Mouse (Mus musculus) embryonic facial prominence, embryonic 14.5 days (tissue): ENCODE data around the gene Atxn1. TPM values are rescaled to one million over a fixed set of nuclear protein-coding genes. Genes with fewer than 3 reads are reported as not detected.
A peak's percentile ranks its signal among the peaks of the same experiment; 100 is the strongest.

Experiments
- ATAC-seq: fragments of 200-750 bp; cut with Nextera tagmentation; 2 replicates; pipeline ENCODE4 v1.8.0; 2017; ENCODE audit warnings: low read depth, moderate number of reproducible peaks, moderate TSS enrichment
- DNase-seq: peaks from one replicate; pipeline ENCODE4 v3.0.0-alpha.2; 2015; ENCODE audit warnings: low spot score
- H3K27ac ChIP-seq: fragments of 300-500 bp; sonication (generic); replicated peaks from 2 replicates; pipeline ENCODE4 v1.5.1; 2014; ENCODE audit warnings: low read depth, mild to moderate bottlenecking, low read length, moderate library complexity
- H3K27me3 ChIP-seq: fragments of 300-500 bp; sonication (generic); replicated peaks from 2 replicates; pipeline ENCODE4 v1.6.1; 2014; ENCODE audit warnings: low read length; ENCODE audit not compliant: control insufficient read depth, insufficient read depth
- H3K36me3 ChIP-seq: fragments of 300-500 bp; sonication (generic); 2 replicates; pipeline ENCODE4 v1.6.1; 2014; ENCODE audit warnings: low read length, mixed read lengths; ENCODE audit not compliant: control insufficient read depth, insufficient read depth
- H3K4me1 ChIP-seq: fragments of 300-500 bp; sonication (generic); 2 replicates; pipeline ENCODE4 v1.6.1; 2014; ENCODE audit warnings: antibody characterized with exemption, low read length; ENCODE audit not compliant: control insufficient read depth, insufficient read depth
- H3K4me2 ChIP-seq: fragments of 300-500 bp; sonication (generic); 2 replicates; pipeline ENCODE4 v1.6.1; 2014; ENCODE audit warnings: low read depth, mild to moderate bottlenecking, low read length, moderate library complexity, mixed read lengths
- H3K4me3 ChIP-seq: fragments of 300-500 bp; sonication (generic); 2 replicates; pipeline ENCODE4 v1.5.1; 2014; ENCODE audit warnings: low read depth, mild to moderate bottlenecking, low read length
- H3K9ac ChIP-seq: fragments of 300-500 bp; sonication (generic); 2 replicates; pipeline ENCODE4 v1.6.1; 2014; ENCODE audit warnings: low read depth, mild to moderate bottlenecking, low read length, moderate library complexity, mixed read lengths
- H3K9me3 ChIP-seq: fragments of 300-500 bp; sonication (generic); 2 replicates; pipeline ENCODE4 v1.6.1; 2016; ENCODE audit warnings: low read length; ENCODE audit not compliant: control insufficient read depth
- WGBS: fragments of 180-500 bp; shearing (Covaris S2); extraction: QIAGEN DNeasy Blood & Tissue Kit; methylation state at CpG from one replicate; pipeline ENCODE4 v1.1.7; 2014; 5-methylcytosine and 5-hydroxymethylcytosine counted together
- polyA plus RNA-seq: library from polyadenylated mRNA; unstranded; fragments of >200 nt; fragmentation: Nextera tagmentation; extraction: Ambion mirVana; gene quantifications from 2 replicates; pipeline ENCODE4 v1.2.1, GENCODE M21; 2014

The Atxn1 gene
- polyA plus RNA-seq, 1 experiment from 2014 or later = 3.6 TPM

- no peaks in the 10 kb centered on the region for H3K9me3 ChIP-seq
- H3K9ac ChIP-seq = no peak overlapping the region
- H3K27me3 ChIP-seq = no peaks in the 10 kb centered on the region
- WGBS = 76% methylated on average over 8 of the region's 8 CpGs
- no peak overlapping the region for H3K4me2 ChIP-seq
- no peak overlapping the region for H3K4me3 ChIP-seq
- no peaks in the 10 kb centered on the region for H3K4me1 ChIP-seq
- H3K27ac ChIP-seq = no peak overlapping the region
- H3K36me3 ChIP-seq = no peaks in the 10 kb centered on the region
- DNase-seq (no peak), ATAC-seq (no peak)
Observed at GRCm38 (mm10) chr13:45827046-45827596, 137.7 kb downstream of the Atxn1 start.

- no peak overlapping the region for H3K4me2 ChIP-seq
- H3K9ac ChIP-seq = no peak overlapping the region
- ATAC-seq (no peak), DNase-seq (no peak)
- no peaks in the 10 kb centered on the region for H3K9me3 ChIP-seq
- H3K4me1 ChIP-seq = no peaks in the 10 kb centered on the region
- 91% methylated on average over 4 of the region's 4 CpGs for WGBS
- H3K27me3 ChIP-seq = no peaks in the 10 kb centered on the region
- H3K36me3 ChIP-seq = no peaks in the 10 kb centered on the region
- no peak overlapping the region for H3K4me3 ChIP-seq
- H3K27ac ChIP-seq = no peak overlapping the region
Observed at GRCm38 (mm10) chr13:45822491-45822829, 142.3 kb downstream of the Atxn1 start.

GRCm38 (mm10) chr13:45821764-45822490, 142.9 kb downstream of the Atxn1 start:
- no peaks in the 10 kb centered on the region for H3K27me3 ChIP-seq
- H3K4me3 ChIP-seq = no peak overlapping the region
- no peak overlapping the region for H3K4me2 ChIP-seq
- no peak overlapping the region for H3K27ac ChIP-seq
- WGBS = 90% methylated on average over 7 of the region's 7 CpGs
- ATAC-seq (no peak), DNase-seq (no peak)
- H3K9me3 ChIP-seq = no peaks in the 10 kb centered on the region
- no peaks in the 10 kb centered on the region for H3K4me1 ChIP-seq
- no peaks in the 10 kb centered on the region for H3K36me3 ChIP-seq
- H3K9ac ChIP-seq = no peak overlapping the region

GRCm38 (mm10) chr13:45820473-45821230, 144.2 kb downstream of the Atxn1 start:
- H3K9ac ChIP-seq = no peak overlapping the region
- peak; percentile 31 for DNase-seq
- no peaks in the 10 kb centered on the region for H3K9me3 ChIP-seq
- ATAC-seq = peak; percentile 37; the same call in 1 of the 2 replicates
- no peak overlapping the region for H3K4me3 ChIP-seq
- H3K27me3 ChIP-seq = no peaks in the 10 kb centered on the region
- H3K27ac ChIP-seq = 0 out of 2 replicates have a peak overlapping the region, but pooled peaks have one; percentile 19
- H3K36me3 ChIP-seq = no peaks in the 10 kb centered on the region
- 31% methylated on average over 15 of the region's 15 CpGs for WGBS
- H3K4me1 ChIP-seq = no peaks in the 10 kb centered on the region
- H3K4me2 ChIP-seq = no peak overlapping the region

GRCm38 (mm10) chr13:45816670-45817069, 148.1 kb downstream of the Atxn1 start:
- no peak overlapping the region for H3K9ac ChIP-seq
- no peak overlapping the region for H3K4me3 ChIP-seq
- ATAC-seq (no peak), DNase-seq (no peak)
- 50% methylated on average over 1 of the region's 1 CpGs for WGBS
- H3K4me1 ChIP-seq = no peaks in the 10 kb centered on the region
- no peaks in the 10 kb centered on the region for H3K36me3 ChIP-seq
- H3K4me2 ChIP-seq = no peak overlapping the region
- no peaks in the 10 kb centered on the region for H3K9me3 ChIP-seq
- H3K27me3 ChIP-seq = no peaks in the 10 kb centered on the region
- no peak overlapping the region for H3K27ac ChIP-seq

- Histone ChIP-seq H3K36me3 (no peaks in the 10 kb centered on the region), H3K9ac (no peak overlapping the region), H3K9me3 (no peaks in the 10 kb centered on the region), H3K27me3 (no peaks in the 10 kb centered on the region), H3K4me1 (peaks cover 23% of the 10 kb centered on the region), H3K4me3 (no peak overlapping the region), H3K27ac (no peak overlapping the region), H3K4me2 (no peak overlapping the region)
- ATAC-seq = no peak; the same call in 1 of the 2 replicates
- no peak for DNase-seq
- 49% methylated on average over 16 of the region's 16 CpGs for WGBS
Observed at GRCm38 (mm10) chr13:45809777-45810410, 154.9 kb downstream of the Atxn1 start.

GRCm38 (mm10) chr13:45807593-45808043, 157.2 kb downstream of the Atxn1 start:
- H3K36me3 ChIP-seq = no peaks in the 10 kb centered on the region
- WGBS = 27% methylated on average over 18 of the region's 18 CpGs
- H3K9me3 ChIP-seq = no peaks in the 10 kb centered on the region
- peaks cover 23% of the 10 kb centered on the region for H3K4me1 ChIP-seq
- H3K4me3 ChIP-seq = peak overlapping the region; percentile 16
- peak; percentile 24; the same call in 1 of the 2 replicates for ATAC-seq
- DNase-seq = peak; percentile 67
- H3K27me3 ChIP-seq = no peaks in the 10 kb centered on the region
- H3K27ac ChIP-seq = no peak overlapping the region
- peak overlapping the region; percentile 52 for H3K4me2 ChIP-seq
- no peak overlapping the region; the same call in 1 of the 2 replicates for H3K9ac ChIP-seq
